Mouse (Mus musculus) Muller cell, postnatal 12 days (primary cell): ENCODE data around the gene Map3k13.
"Not testable (repeated sequence)": the region's sequence is repeated elsewhere in the genome, so short reads cannot be mapped to it uniquely, and the experiment has no call there.

ENCODE experiments used
- DNase-seq: peaks from one replicate; pipeline ENCODE4 v3.0.0-alpha.2; 2015; ENCODE audit errors: inconsistent ontology term

Map3k13 gene

DNA sequence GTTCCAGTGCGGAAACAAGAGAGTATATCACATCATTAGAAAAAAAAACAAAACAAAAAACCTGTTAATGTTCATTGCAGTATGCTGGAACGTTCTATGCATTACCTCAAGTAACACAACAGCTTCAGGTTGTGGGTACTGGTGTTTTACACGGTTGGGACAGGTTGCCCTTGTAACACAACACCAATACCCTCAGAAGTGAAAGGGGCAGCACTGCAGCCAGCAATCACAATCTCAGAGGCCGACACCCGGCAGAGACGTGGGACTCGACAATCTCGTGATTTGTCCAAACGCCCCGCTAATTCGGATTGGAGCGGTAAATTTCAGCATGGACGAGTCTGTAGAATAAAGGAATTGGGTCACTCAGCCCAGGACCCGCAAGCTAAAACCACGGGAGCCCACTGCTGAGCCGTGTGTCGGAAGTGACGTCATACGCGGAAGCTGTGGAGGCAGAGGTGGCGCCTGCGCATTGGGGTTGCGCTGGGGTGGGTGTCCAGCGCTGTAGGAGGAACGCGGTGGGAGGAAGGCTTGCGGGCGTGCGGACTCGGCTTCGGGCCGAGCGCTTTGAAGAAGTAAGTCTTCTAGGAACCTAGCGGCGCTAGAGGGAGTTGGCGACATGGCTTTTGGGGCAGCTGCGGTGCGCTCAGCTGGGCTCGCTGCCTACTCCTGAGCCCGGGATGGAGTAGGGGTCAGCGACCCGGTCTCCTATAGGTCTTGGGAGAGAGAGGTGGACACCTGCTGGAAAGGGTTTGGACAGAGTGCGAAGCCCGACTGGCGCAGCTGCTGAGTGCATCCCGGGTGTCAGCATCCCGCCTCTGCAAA lies at the start of gene Map3k13:
Map3k13 (plus strand) TSS at position 472 of the 822 bp plus-strand sequence.
- DNase-seq, result peak; percentile 95

GRCm38 (mm10) chr16:21758447-21758846 lies 35.7 kb upstream of the Map3k13 start:
- no peak for DNase-seq

DNA sequence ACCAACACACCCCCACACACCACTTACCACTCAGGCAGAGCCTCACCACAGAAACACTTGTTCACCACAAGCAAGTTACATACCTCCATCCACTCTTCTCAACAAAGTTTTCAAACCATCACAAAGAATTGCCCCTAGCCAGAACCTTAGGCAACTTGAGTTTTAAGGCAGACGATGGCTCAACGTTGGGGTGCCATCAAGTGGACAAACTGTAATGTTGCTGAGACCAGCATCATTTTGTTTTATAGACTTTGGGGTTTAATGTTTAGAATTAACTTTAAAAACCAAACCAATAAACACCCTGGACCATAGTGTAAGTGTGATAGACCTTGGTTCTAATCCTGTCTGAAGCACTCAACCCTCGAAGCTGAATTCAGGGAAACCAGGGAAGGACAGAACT lies 25.9 kb upstream of the Map3k13 start:
- no peak for DNase-seq

GRCm38 (mm10) chr16:21769667-21770066 lies 24.5 kb upstream of the Map3k13 start:
- no peak for DNase-seq

DNA sequence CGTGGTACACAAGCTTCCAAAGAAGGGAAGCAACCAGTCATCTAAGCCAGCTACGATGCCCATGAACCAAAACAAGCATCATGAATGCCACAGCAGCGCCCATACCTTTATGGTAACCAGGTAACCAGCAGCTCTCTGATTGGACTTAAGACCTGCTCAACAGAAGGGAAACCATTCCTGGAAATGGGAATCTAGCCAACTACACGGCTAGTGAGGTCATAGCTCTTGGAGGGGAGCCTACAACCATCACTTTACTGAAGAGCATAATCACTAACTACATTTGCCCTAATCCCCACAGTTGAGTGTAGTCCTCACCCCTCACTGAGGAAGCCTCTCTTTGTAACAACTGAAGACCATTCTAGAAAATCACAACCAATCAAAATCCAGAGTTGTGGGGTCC lies 19.4 kb upstream of the Map3k13 start:
- DNase-seq, result no peak

DNA sequence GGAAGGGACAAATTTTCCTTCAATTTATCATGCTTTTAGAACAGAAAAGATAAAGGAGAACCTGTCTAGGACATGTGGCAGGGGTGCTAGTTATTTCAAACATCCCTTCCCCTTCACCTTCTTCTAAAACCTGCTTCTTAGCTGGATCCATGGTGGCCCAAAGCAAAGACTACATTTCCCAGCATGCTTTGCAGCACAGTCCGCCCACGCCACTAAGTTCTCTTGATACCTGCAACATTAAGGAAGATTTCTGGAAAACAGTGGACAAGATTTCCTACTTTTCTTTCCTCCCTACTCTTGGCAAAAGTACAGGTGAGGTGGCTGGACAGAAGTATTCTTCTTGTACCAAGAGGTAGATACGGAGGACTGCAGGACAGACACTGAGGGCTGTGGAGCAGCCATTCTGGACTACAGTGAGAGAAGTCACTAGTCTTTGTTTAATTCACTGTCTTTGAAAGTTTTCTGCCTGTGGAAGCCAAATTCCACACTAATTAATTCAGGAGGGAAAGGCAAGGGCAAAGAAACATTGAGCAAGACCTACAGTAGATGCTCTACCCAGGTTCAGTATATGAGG lies 15.8 kb upstream of the Map3k13 start:
- peak; percentile 19 for DNase-seq

DNA sequence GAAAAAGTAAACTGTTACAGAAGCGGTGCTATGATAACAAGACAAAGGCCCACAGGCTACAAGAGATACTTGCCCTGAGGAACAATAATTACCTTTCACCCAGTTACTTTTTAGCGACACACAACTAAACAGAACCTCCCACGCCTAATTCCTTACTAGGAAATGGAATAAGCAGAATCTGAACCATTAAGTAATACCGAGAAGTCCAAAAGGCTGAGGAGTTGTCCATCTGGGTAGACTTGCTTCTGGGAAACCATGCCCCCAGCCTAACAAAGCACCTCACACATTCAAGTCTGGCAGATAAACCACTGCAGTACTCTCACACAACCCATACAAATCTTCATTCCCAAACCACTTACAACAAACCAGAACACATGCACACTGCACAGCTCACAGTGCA lies 15.0 kb upstream of the Map3k13 start:
- DNase-seq, result no peak

- no peak for DNase-seq
Measured at GRCm38 (mm10) chr16:21781277-21781676, 12.9 kb upstream of the Map3k13 start.

GRCm38 (mm10) chr16:21781895-21782294 lies 12.3 kb upstream of the Map3k13 start:
- DNase-seq, result no peak

GRCm38 (mm10) chr16:21782807-21783206 lies 11.3 kb upstream of the Map3k13 start:
- no peak for DNase-seq

GRCm38 (mm10) chr16:21785000-21785399 lies 9.1 kb upstream of the Map3k13 start:
- DNase-seq, result no peak

GRCm38 (mm10) chr16:21786317-21786716 lies 7.8 kb upstream of the Map3k13 start:
- no peak for DNase-seq

DNA sequence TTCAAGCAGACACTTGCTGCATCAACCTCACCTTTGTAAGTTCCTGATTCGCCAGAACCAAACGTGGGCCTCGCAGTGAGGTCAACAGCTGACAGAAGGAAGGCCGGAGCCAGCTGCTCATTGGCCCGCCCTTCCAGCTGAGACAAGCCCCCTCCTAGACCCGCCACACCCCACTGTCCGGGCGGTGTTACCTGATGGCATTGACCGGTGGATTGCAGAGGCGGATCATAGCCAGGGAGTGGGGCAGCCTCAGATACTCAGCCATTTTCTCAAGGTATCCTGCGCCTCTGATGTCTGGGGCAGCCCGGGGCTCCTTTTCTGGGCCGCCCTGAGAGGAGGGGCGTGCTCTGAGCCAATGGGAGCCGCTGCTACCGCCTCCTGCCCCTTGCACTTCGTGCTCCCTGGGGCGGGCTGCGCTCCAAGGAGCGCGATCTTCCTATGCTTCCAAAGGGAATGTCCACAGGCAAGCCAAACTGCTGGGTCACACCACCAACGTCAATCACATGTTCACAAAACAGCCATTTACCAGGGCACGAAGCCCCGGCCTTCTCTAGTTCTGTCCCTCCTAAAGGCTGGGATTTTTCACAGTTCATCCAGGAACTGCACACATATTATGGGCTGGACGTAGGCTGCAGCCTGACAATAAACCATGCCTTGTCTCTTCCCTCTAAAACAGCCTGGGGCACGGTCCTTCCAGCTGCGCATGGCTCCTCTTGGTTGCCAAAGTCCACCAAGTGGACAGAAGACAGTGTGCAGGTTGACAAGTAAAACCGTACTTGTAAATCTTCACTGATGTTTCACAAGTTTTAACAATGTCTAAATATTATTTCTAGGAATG lies 6.4 kb upstream of the Map3k13 start, which contains the start of gene Ehhadh:
Ehhadh (minus strand) TSS at position 292 of the 838 bp plus-strand sequence.
- peak; percentile 77 for DNase-seq

GRCm38 (mm10) chr16:21788581-21788980 lies 5.6 kb upstream of the Map3k13 start:
- DNase-seq, result no peak

GRCm38 (mm10) chr16:21789180-21789579 lies 5.0 kb upstream of the Map3k13 start:
- DNase-seq, result no peak

- DNase-seq, result no peak
Measured at GRCm38 (mm10) chr16:21790469-21790868, 3.7 kb upstream of the Map3k13 start.

GRCm38 (mm10) chr16:21791779-21792178 lies 2.4 kb upstream of the Map3k13 start:
- DNase-seq, result no peak

GRCm38 (mm10) chr16:21793080-21793810 lies 901 bp upstream of the Map3k13 start:
- DNase-seq, result not testable (repeated sequence)

- peak; percentile 32 for DNase-seq
Measured at GRCm38 (mm10) chr16:21794697-21795045, 525 bp downstream of the Map3k13 start.

DNA sequence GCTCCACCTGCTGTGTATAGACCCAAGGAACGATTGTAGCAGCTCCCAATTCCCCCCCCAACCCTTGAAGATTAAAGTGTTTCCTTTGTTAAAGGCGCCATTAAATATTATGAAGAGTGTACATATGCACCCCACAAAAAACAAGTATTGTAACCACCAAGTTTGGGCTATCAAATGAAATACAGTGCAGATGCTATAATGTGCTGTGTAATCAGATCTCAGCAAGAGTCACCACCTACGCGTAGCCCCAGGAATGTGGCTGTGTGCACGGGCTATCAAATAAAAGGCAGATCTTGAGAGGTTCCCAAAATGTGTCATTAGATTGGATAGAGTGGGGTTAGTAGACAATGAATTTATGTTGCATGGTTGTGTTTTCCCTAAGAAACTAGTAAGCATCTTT lies 925 bp downstream of the Map3k13 start:
- DNase-seq, result peak; percentile 30

GRCm38 (mm10) chr16:21804258-21804657 lies 10.1 kb downstream of the Map3k13 start:
- no peak for DNase-seq

DNA sequence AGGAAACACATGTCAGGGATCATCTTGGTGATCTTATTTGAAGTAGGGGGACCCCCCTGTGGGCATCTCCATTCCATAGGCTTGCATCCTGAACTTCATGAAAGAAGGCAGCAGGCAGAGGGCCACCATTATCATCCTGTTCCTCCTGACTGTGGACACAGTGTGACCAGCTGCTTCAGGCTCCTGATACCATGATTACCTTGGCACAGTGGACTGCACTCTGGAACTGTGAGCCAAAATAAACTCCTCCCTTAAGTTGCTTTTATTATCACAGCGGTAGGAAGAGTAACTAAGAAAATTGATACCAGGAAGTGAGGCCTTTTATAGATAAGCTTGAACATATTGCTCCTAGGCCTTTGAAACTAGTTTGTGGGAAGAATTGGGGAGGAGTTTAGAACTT lies 12.7 kb downstream of the Map3k13 start:
- DNase-seq, result no peak
